Mouse (Mus musculus): ENCODE results near the gene Ccdc13. TPM values are rescaled to one million over a fixed set of nuclear protein-coding genes. Genes with fewer than 3 reads are reported as not detected.
A peak's percentile ranks its signal among the peaks of the same experiment; 100 is the strongest.

Gene Ccdc13
- polyA plus RNA-seq, 1 experiment from 2014 or later: 0.39 TPM

DNA sequence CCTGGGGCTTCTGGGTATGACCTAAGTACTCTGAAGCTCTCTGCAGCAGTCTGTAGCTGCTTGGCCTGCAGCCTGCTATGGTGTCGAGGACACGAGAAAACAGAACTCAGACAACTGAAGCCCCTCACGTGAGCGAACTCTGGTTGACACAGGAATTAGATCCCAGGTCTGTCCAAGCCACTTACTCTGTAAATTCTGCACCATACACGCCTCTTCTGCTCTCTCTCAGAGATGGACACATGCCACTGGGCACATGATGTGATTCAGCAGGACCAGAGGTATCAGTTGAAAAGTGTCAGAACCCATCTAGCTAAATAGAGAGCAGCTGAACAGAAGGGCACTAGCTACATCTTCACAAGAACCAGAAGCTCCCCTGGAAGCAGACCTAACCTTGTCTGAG lies 66.8 kb downstream of the Ccdc13 start:
- WGBS: 45% methylated on average over 5 of the region's 5 CpGs
- TF ChIP-seq CTCF (IDR thresholded peaks at IDR 0.05; ENCODE audit: low read depth): no peak
- ATAC-seq (ENCODE audit: insufficient read depth): no peak

DNA sequence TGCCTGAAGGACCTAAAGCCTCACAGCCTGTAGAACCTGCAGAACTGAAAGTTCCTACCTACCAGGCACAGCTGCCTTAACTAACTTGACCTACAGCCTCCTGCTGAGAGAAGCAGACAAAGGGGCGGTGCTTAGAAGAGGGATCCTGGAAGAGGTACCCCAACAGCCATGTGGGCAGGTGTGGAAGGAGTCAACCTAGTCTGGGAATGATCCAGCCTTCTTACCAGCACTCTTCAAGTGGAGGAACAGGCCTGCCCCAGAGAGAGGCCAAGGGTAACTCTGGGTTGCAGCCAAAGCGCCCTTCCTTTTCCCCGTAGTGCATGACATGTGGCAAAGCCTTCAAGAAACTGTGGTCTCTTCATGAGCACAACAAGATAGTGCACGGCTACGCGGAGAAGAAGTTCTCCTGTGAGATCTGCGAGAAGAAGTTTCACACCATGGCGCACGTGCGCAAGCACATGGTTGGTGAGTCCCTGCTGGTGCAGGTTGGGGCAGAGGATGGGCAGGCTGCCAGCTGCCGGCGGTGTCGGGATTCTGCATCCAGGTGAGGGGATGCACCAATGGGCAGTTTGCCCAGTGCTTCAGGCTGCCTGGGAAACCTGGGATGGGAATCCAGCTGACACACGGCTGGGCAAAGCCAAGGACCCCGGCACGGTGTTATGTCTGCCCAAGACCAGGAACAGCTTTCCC lies 74.0 kb downstream of the Ccdc13 start:
- peak; percentile 15 for DNase-seq
- Histone ChIP-seq H3K27me3 (ENCODE audit: insufficient read depth, low read length) (no peaks in the 10 kb centered on the region), H3K4me2 (no peak overlapping the region), H3K4me3 (ENCODE audit: low read depth, low read length) (no peak overlapping the region), H3K9ac (no peak overlapping the region), H3K9me3 (ENCODE audit: low read depth, low read length) (no peaks in the 10 kb centered on the region), H3K27ac (ENCODE audit: low read depth) (no peak overlapping the region), H3K4me1 (ENCODE audit: insufficient read depth) (0 out of 2 replicates have a peak, but pooled peaks cover 3% of the 10 kb centered on the region), H3K36me3 (ENCODE audit: insufficient read depth) (peaks cover 69% of the 10 kb centered on the region)
- no peak for TF ChIP-seq CTCF (IDR thresholded peaks at IDR 0.05; ENCODE audit: low read depth)
- ATAC-seq (ENCODE audit: insufficient read depth): no peak
- WGBS: 81% methylated on average over 16 of the region's 16 CpGs

More for the DNA sequence above, 66.8 kb downstream of the Ccdc13 start:
- Histone ChIP-seq H3K4me3 (ENCODE audit: low read depth, low read length) (no peak overlapping the region), H3K9me3 (ENCODE audit: low read depth, low read length) (no peaks in the 10 kb centered on the region), H3K27ac (ENCODE audit: low read depth) (no peak overlapping the region), H3K9ac (no peak overlapping the region), H3K4me1 (ENCODE audit: insufficient read depth) (no peaks in the 10 kb centered on the region), H3K27me3 (ENCODE audit: insufficient read depth, low read length) (peaks cover 10% of the 10 kb centered on the region; the same call in 1 of the 2 replicates), H3K36me3 (ENCODE audit: insufficient read depth) (peaks cover 20% of the 10 kb centered on the region), H3K4me2 (no peak overlapping the region)
- DNase-seq: no peak

DNA sequence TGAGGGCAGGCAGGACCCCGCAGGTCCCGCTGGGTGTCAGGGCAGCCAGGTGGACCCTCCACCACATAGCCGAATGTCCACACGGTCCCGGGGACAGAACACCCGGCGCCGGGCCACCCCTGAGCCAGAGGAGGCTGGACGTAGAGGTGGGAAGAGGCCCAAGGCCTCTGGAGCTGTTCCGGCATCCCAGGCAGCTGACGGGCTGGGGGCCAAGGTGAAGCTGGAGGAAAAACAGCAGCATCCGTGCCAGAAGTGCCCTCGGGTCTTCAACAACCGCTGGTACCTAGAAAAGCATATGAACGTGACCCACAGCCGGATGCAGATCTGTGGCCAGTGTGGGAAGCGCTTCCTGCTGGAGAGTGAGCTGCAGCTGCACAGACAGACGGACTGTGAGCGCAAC lies 75.5 kb downstream of the Ccdc13 start:
- no peak for ATAC-seq (ENCODE audit: insufficient read depth)

DNA sequence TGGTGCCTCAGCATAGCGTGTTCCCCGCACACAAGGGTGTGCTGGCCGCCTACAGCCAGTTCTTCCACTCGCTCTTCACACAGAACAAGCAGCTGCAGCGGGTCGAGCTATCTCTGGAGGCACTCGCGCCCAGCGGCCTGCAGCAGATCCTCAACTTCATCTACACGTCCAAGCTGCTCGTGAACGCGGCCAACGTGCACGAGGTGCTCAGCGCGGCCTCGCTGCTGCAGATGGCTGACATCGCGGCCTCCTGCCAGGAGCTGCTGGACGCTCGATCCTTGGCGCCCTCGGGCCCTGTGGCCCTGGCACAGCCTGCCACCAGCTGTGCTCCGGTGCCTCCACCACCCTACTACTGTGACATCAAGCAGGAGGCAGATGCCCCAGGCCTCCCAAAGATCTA lies 76.5 kb downstream of the Ccdc13 start:
- H3K36me3 ChIP-seq (ENCODE audit: insufficient read depth): peaks cover 53% of the 10 kb centered on the region
- no peaks in the 10 kb centered on the region for H3K9me3 ChIP-seq (ENCODE audit: low read depth, low read length)
- TF ChIP-seq CTCF (IDR thresholded peaks at IDR 0.05; ENCODE audit: low read depth): no peak
- H3K9ac ChIP-seq: no peak overlapping the region
- ATAC-seq (ENCODE audit: insufficient read depth): no peak
- H3K27ac ChIP-seq (ENCODE audit: low read depth): no peak overlapping the region
- no peaks in the 10 kb centered on the region for H3K27me3 ChIP-seq (ENCODE audit: insufficient read depth, low read length)
- 0 out of 2 replicates have a peak, but pooled peaks cover 8% of the 10 kb centered on the region for H3K4me1 ChIP-seq (ENCODE audit: insufficient read depth)
- H3K4me3 ChIP-seq (ENCODE audit: low read depth, low read length): no peak overlapping the region
- no peak overlapping the region for H3K4me2 ChIP-seq
- no peak for DNase-seq
- WGBS: 84% methylated on average over 25 of the region's 25 CpGs

More for the DNA sequence above, 75.5 kb downstream of the Ccdc13 start:
- Histone ChIP-seq H3K36me3 (ENCODE audit: insufficient read depth) (peaks cover 62% of the 10 kb centered on the region), H3K9me3 (ENCODE audit: low read depth, low read length) (no peaks in the 10 kb centered on the region), H3K4me1 (ENCODE audit: insufficient read depth) (0 out of 2 replicates have a peak, but pooled peaks cover 3% of the 10 kb centered on the region), H3K27me3 (ENCODE audit: insufficient read depth, low read length) (no peaks in the 10 kb centered on the region), H3K27ac (ENCODE audit: low read depth) (no peak overlapping the region), H3K4me3 (ENCODE audit: low read depth, low read length) (no peak overlapping the region), H3K4me2 (no peak overlapping the region), H3K9ac (no peak overlapping the region)
- no peak for TF ChIP-seq CTCF (IDR thresholded peaks at IDR 0.05; ENCODE audit: low read depth)
- DNase-seq: no peak
- whole genome bisulfite sequencing: 81% methylated on average over 19 of the region's 19 CpGs

DNA sequence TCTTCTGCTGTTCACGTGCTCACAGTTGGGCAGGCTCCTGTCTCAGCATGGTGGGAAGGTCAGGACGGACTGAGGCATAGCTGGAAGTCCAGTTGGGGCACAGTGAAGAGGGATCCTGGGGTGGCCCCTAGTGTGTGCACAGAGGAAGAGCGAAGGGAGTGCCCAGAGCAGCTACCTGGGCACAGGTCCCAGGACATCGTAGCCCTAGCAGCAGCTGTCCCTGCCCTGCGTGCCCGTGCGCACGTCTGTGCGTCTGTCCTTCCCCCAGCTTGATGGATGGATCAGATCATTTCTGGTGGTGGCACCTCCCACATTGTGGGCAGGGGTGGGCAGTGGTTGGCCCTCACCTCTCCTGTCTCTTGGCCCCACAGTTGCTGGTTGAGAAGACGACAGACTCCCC lies 77.0 kb downstream of the Ccdc13 start:
- no peak for DNase-seq

DNA sequence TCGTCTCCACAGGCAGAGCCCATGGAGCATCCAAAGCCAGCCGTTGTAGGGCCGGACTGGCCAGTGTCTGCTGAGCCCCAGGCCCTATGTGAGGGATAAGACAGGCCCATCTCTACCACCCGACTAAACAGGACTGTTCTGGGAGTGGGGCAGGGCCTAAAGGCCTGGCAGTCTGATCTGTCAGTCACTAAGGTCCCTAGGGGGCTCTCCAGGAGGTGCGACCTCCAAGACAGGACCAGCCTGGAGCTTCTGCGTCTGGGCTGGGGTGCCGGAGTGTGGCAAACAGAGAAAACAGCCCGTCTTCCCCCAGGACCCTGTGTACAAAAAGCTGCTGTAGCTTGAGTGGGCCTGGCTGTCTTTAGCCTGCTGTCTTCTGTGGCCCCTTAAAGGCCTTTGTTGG lies 77.5 kb downstream of the Ccdc13 start:
- no peak overlapping the region for H3K9ac ChIP-seq
- 0 out of 2 replicates have a peak, but pooled peaks cover 8% of the 10 kb centered on the region for H3K4me1 ChIP-seq (ENCODE audit: insufficient read depth)
- H3K4me2 ChIP-seq: 0 out of 2 replicates have a peak overlapping the region, but pooled peaks have one; percentile 1
- H3K27me3 ChIP-seq (ENCODE audit: insufficient read depth, low read length): no peaks in the 10 kb centered on the region
- ATAC-seq (ENCODE audit: insufficient read depth) (no peak), DNase-seq (no peak)
- peaks cover 46% of the 10 kb centered on the region for H3K36me3 ChIP-seq (ENCODE audit: insufficient read depth)
- TF ChIP-seq CTCF (IDR thresholded peaks at IDR 0.05; ENCODE audit: low read depth): no peak
- 62% methylated on average over 8 of the region's 8 CpGs for WGBS
- no peak overlapping the region for H3K4me3 ChIP-seq (ENCODE audit: low read depth, low read length)
- H3K27ac ChIP-seq (ENCODE audit: low read depth): no peak overlapping the region
- no peaks in the 10 kb centered on the region for H3K9me3 ChIP-seq (ENCODE audit: low read depth, low read length)

More for the DNA sequence above, 77.0 kb downstream of the Ccdc13 start:
- H3K36me3 ChIP-seq (ENCODE audit: insufficient read depth): peaks cover 47% of the 10 kb centered on the region
- no peak for TF ChIP-seq CTCF (IDR thresholded peaks at IDR 0.05; ENCODE audit: low read depth)
- H3K27ac ChIP-seq (ENCODE audit: low read depth): no peak overlapping the region
- no peak overlapping the region for H3K9ac ChIP-seq
- H3K9me3 ChIP-seq (ENCODE audit: low read depth, low read length): no peaks in the 10 kb centered on the region
- WGBS: 84% methylated on average over 10 of the region's 10 CpGs
- no peak for ATAC-seq (ENCODE audit: insufficient read depth)
- H3K4me1 ChIP-seq (ENCODE audit: insufficient read depth): 0 out of 2 replicates have a peak, but pooled peaks cover 8% of the 10 kb centered on the region
- no peak overlapping the region for H3K4me3 ChIP-seq (ENCODE audit: low read depth, low read length)
- no peak overlapping the region for H3K4me2 ChIP-seq
- no peaks in the 10 kb centered on the region for H3K27me3 ChIP-seq (ENCODE audit: insufficient read depth, low read length)

DNA sequence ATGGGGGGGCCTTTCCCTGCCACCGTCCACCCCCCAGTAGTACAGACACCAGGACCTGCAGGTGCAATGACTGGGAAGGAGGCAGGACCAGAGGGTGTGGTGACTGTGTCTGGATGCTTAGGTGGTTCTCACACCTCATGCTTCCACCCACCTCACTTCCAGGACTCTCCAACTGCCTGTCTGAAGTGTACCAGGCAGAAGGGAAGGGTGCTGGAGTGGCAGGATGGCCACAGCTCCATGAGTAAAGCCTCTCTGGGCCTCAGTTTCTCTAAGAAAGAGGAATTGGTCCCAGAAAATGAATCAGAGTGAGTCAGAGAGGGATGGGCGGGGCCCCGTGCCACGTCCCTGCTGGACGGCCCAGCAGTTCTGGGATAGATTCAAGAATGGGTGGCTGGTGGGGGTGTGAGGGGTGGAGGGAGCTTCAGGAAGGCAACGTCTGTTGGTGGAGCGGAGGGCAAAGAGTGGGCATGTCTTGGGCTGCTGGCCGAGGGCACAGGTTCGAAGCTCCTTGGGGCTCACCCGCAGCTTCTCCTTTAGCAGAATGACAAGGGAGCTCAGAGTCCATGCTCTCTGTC lies 78.1 kb downstream of the Ccdc13 start:
- Histone ChIP-seq H3K9me3 (ENCODE audit: low read depth, low read length) (no peaks in the 10 kb centered on the region), H3K4me2 (peak overlapping the region; percentile 94), H3K4me1 (ENCODE audit: insufficient read depth) (0 out of 2 replicates have a peak, but pooled peaks cover 8% of the 10 kb centered on the region), H3K9ac (peak overlapping the region; percentile 95), H3K27me3 (ENCODE audit: insufficient read depth, low read length) (no peaks in the 10 kb centered on the region), H3K36me3 (ENCODE audit: insufficient read depth) (peaks cover 45% of the 10 kb centered on the region), H3K4me3 (ENCODE audit: low read depth, low read length) (peak overlapping the region; percentile 83), H3K27ac (ENCODE audit: low read depth) (peak overlapping the region; percentile 96; the same call in 1 of the 2 replicates)
- ATAC-seq (ENCODE audit: insufficient read depth) (no peak), DNase-seq (no peak)
- 57% methylated on average over 10 of the region's 10 CpGs for WGBS
- TF ChIP-seq CTCF (IDR thresholded peaks at IDR 0.05; ENCODE audit: low read depth): no peak

Data from lung, embryonic 14.5 days (tissue).